Mouse (Mus musculus) NIH3T3 (cell line): ENCODE data around the gene Kcnb1.

Experiments used
- DNase-seq: peaks from one replicate; pipeline ENCODE4 v3.0.0-alpha.2; 2012; ENCODE audit warnings: low read depth

Gene Kcnb1

GRCm38 (mm10) chr2:167190076-167190399, at the start of gene Kcnb1:
Gene Kcnb1, minus strand, starts transcription at chr2:167190155.
- DNase-seq, result no peak

GRCm38 (mm10) chr2:167239262-167239661, 49.3 kb upstream of the Kcnb1 start:
- peak; percentile 75 for DNase-seq

GRCm38 (mm10) chr2:167237224-167237623, 47.3 kb upstream of the Kcnb1 start:
- DNase-seq, result no peak

GRCm38 (mm10) chr2:167236174-167236573, 46.2 kb upstream of the Kcnb1 start:
- no peak for DNase-seq

GRCm38 (mm10) chr2:167235338-167236018, 45.5 kb upstream of the Kcnb1 start:
- peak; percentile 83 for DNase-seq

GRCm38 (mm10) chr2:167233771-167234170, 43.8 kb upstream of the Kcnb1 start:
- no peak for DNase-seq

- DNase-seq, result peak; percentile 54
These were observed 43.0 kb upstream of the Kcnb1 start for GRCm38 (mm10) chr2:167233009-167233335.

- DNase-seq, result peak; percentile 84
These were observed 42.4 kb upstream of the Kcnb1 start for GRCm38 (mm10) chr2:167232132-167233008.

GRCm38 (mm10) chr2:167230554-167230953, 40.6 kb upstream of the Kcnb1 start:
- no peak for DNase-seq

GRCm38 (mm10) chr2:167224937-167225336, 35.0 kb upstream of the Kcnb1 start:
- DNase-seq, result no peak

GRCm38 (mm10) chr2:167224194-167224593, 34.2 kb upstream of the Kcnb1 start:
- DNase-seq, result no peak

GRCm38 (mm10) chr2:167222152-167222551, 32.2 kb upstream of the Kcnb1 start:
- peak; percentile 91 for DNase-seq

GRCm38 (mm10) chr2:167221159-167221845, 31.3 kb upstream of the Kcnb1 start:
- DNase-seq, result no peak

- no peak for DNase-seq
These were observed 30.8 kb upstream of the Kcnb1 start for GRCm38 (mm10) chr2:167220736-167221135.

- DNase-seq, result peak; percentile 90
These were observed 29.3 kb upstream of the Kcnb1 start for GRCm38 (mm10) chr2:167219154-167219775.

GRCm38 (mm10) chr2:167213666-167214065, 23.7 kb upstream of the Kcnb1 start:
- DNase-seq, result no peak

- DNase-seq, result peak; percentile 41
These were observed 23.1 kb upstream of the Kcnb1 start for GRCm38 (mm10) chr2:167213076-167213475.

GRCm38 (mm10) chr2:167212551-167212950, 22.6 kb upstream of the Kcnb1 start:
- no peak for DNase-seq

GRCm38 (mm10) chr2:167212089-167212488, 22.1 kb upstream of the Kcnb1 start:
- DNase-seq, result no peak

- no peak for DNase-seq
These were observed 19.9 kb upstream of the Kcnb1 start for GRCm38 (mm10) chr2:167209900-167210299.

- DNase-seq, result no peak
These were observed 19.0 kb upstream of the Kcnb1 start for GRCm38 (mm10) chr2:167208984-167209383.

- DNase-seq, result peak; percentile 37
These were observed 16.1 kb upstream of the Kcnb1 start for GRCm38 (mm10) chr2:167205918-167206629.
